Mouse (Mus musculus): Measurements from ENCODE around the gene Ankrd34c.

Gene Ankrd34c

DNA sequence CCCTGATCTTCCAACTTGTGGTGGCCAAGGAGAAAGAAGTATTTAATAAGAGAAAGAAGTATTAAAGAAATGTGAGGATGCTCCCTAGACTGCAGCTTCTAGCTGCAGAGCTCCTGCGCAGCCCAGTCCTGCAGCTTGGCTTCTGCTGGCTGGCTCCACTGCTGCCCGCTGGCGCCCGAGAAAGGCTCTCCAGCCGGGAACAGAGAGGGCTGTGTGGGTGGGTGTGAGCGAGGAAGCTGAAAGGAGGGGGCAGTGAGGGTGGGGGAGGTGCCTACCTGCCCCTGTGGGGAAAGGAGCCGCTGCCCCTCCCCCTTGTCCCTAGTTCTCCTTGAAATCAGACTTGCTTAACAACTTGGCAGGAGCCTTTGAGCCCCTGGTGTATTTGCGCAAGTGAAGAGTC, at the start of gene Ankrd34c:
Gene Ankrd34c (minus strand): TSS at position 181 of the 400 bp plus-strand sequence.
- DNase-seq = no peak

GRCm38 (mm10) chr9:89787532-89787931, 49.3 kb upstream of the Ankrd34c start:
- no peak for DNase-seq

- DNase-seq = no peak
Measured at GRCm38 (mm10) chr9:89781395-89781927, 43.2 kb upstream of the Ankrd34c start.

DNA sequence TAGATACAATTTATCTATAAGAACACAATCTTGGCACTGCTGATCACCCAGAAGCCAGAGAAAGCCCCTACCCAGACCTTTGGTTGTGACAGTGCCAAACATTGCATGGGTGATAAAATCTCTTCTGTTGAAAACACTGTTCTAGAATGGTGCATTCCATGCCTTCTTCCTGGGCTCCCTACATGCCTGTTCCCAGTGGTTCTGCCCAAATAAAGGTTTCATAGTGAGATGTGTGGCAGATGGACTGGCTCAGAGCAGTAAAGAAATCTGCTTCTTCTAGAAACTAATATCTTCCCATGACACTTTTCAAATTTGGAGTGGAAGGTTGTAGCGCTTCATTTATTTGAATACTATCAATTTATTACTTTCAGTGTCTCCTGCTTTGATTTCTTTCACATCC, 41.0 kb upstream of the Ankrd34c start:
- DNase-seq = no peak

DNA sequence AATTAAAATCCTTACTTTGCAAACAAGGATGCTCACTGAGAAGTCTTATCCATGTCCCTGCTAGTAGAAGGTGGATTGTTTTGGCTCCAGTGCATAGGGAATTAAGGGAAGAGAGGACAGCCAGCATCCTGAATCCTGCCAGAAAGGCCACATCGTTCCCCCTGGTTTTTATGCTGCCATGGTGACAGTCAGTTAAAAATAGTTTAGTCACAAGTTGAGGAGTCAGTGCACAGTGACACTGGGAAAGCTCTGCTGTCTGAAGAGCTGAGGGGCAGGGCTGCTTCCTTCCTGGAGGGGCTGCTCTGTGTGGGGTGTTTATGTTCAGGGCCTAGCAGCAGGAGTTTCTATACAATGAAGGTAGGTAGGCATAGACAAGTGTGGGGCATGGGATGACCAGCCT, 32.9 kb upstream of the Ankrd34c start:
- no peak for DNase-seq

DNA sequence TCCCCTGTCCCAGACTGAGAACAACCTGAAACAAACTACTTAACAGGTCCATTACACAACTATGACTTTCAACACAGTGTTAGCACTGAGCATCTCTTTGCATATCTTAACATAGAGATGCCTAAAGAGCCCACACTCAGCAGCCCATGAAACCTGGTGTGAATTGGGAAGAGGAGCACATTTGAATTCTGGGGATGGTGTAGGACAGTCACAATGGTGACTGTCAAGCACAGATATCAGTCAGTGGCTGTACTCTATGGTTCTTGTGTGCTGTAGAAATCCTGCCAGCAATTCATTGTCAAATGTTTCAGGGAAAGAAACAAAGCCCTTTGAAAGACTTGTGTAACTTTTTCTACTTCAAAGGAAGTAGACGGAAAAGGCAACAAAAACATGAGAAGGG, 23.7 kb upstream of the Ankrd34c start:
- no peak for DNase-seq

DNA sequence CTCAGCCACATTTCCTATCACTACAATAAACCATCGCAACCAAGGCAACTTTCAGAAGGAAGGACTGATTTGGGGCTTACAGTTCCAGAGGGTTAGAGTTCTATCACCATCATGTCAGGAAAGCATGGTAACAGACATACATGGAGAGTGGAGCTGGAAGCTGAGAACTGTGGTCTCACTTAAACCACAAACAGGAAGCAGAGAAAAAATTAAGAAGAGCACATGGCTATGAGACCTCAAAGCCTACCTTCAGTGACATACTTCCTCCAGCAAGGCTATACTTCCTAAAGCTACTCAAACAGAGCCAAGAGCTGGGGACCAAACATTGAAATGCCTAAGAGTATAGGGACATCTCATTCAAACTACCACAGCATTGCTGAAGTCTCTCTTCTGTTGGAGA, 20.3 kb upstream of the Ankrd34c start:
- DNase-seq = no peak

DNA sequence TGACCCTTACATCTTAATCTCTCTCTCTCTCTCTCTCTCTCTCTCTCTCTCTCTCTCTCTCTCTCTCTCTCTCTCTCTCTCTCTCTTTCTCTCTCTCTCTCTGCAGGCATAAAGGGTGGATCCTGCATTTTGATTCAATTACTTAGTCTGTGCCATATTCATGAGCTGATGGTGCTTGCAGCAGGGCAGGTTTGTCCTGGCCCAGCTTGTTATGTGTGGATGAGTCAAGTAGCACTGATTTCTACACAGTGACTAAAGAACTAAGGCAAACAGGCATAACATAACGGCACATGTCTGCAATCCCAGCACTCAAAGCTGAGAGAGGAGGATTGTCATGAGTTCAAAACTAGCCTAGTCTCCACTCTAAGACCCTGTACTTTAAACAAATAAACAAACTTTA, 19.9 kb upstream of the Ankrd34c start:
- no peak for DNase-seq

- no peak for DNase-seq
Measured at GRCm38 (mm10) chr9:89757571-89757970, 19.3 kb upstream of the Ankrd34c start.

- DNase-seq = no peak
Measured at GRCm38 (mm10) chr9:89740041-89740440, 1.8 kb upstream of the Ankrd34c start.

GRCm38 (mm10) chr9:89737888-89738287, 387 bp downstream of the Ankrd34c start:
- no peak for DNase-seq

DNA sequence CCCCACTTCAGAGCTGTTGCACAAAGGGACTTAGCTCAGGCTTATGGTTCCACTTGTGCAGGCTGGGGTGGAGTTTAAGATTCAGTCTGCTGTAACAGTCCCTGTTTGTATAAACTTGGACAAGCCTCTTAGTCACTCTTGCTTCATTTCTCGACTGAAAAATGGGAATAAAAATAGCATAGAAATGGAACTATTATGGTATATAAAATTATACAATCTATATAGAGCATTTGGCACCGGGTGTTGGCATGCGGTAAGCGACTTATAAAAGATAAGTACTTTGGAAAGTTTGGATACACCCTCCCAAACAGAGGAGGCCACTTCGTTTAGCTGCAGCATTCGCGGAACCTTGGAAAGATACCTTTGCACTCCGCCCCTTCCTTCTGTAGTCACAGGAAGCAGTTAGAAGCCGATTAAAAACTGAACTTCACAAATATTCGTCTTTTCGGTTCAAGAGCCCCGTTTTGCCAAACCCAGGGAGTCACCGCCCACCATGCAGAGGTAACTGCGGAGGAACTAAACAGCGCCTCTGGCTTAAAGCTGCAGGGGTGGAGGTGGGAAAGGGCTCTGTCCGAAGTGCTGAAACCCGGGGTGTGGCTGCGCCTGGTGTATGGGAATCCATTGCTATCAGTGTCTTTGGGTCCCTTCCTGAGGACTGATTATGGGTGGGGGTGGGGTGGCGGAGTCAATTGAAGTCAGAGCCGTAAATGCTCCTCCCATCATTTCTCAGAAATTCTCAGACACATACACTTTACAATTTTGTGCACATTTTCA, 1.2 kb downstream of the Ankrd34c start:
- no peak for DNase-seq

GRCm38 (mm10) chr9:89706906-89707305, 31.4 kb downstream of the Ankrd34c start:
- DNase-seq = no peak

DNA sequence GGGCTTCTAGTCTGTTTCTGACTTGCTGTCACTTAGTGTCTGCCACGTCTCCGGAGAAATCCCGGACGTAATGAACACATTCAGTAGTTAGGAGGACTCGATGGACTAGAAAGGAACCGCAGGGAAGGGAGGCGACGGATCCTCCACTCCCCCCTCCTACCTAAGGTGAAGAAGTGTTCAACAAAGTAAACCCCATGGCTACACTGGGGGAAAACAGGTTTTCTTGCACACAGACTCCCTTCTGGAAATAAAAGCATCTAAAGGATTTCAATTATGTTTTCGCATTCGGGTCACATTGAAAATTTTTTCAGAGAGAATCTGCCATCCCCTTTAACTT, 33.1 kb downstream of the Ankrd34c start:
- no peak for DNase-seq

DNA sequence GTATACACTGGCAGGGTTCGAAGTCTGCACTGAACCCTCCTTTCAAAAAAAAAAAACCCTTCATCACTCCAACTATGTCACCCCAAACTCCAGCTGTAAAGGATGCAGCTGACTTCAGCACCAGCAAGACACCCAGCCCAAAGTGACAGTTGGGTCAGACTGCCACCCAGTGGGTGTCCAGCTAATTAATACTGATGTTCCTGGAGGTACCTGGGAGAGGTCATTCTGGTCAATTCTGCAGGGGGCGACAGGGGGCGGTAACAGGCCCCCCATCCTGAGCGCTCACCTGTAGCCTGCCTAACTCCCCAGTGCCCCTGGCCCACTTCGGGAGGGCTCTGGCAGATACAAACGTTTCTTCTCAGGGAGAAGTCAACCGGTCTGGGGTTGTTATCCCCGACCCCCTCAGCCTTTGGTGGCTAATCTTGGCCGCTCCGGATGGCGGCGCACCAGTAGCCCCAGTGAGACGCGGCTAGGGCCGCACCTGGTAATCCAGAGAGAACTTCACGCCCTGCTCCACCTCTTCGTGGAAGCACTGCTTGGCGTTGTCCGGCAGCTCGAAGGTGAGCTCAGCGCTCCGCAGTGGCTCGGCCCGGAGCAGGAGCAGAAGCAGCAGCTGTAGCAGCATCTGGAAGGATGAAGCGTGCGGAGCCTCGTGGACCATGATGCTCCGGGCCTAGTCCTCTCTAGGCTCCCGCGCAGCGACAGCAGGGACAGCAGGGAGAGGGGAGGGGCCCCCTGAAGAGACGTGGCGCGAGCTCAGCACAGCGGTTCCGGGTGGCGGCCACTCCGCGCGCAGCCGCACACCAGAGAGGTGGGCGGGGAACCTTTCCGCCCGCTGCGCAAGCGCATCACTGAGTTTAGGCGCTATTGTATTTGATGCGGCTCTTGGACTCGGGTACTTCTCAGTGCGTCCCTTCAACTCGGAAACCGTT, 33.7 kb downstream of the Ankrd34c start, which contains the start of gene Tmed3:
Gene Tmed3 (minus strand): TSS at position 804 of the 932 bp plus-strand sequence.
- DNase-seq = peak; percentile 87

GRCm38 (mm10) chr9:89700910-89701457, 37.3 kb downstream of the Ankrd34c start:
- no peak for DNase-seq

GRCm38 (mm10) chr9:89695143-89695542, 43.1 kb downstream of the Ankrd34c start:
- no peak for DNase-seq

DNA sequence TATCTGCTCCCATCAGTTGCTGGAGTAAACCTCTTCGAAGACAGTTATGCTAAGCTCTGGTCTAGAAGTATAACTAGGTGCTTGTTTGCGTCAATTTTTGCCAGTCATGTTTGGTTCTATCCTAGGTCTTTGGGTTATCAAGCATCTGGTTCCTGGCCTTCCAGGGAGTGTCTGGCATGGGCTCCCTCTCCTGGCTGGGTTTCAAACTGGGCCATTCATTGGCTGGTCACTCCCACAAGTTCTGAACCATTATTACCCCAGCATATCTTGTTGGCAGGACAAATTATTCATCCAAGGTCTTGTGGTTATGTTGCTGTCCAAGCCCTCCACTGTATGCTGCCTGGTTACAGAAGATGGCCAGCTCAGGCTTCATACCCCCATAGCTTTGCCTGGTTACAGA, 44.6 kb downstream of the Ankrd34c start:
- no peak for DNase-seq

DNA sequence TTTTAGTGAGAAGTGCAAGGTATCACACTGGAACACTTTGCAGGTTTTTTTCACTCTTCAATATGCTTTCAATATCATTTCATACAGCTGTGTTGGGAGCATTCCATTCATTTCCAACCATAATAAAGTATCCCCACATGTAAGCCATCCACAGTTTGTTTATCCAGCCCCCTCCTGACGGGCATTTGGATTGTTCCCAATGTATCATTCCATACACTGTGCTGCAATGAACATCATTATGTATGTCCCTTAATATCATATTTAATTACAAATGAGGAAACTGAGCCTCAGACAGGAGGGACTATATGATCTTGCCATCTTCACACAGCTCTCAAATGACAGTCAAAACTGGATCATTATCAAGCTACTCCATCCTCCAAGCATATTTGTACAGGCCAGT, 49.1 kb downstream of the Ankrd34c start:
- no peak for DNase-seq

- no peak for DNase-seq
Measured at GRCm38 (mm10) chr9:89687503-89688226, 50.6 kb downstream of the Ankrd34c start.

DNA sequence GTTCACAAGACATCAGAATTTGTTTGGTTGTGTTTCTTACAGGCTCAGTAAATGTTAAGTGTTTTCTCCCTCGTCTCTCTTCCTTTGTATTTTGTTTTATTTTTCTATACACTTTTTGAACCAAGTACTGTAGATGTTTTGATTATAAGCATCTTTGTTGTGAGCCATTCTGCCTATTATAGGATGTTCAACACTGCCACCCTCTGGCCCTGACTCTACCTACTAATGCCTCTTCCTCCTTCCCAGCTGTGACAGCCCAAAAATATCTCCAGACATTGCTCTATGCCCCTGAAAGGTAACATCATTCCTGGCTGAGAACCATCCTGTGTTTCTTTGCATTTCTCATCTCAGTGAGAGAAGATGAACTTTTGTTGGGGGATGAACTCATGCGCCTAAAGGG, 52.0 kb downstream of the Ankrd34c start:
- no peak for DNase-seq

DNA sequence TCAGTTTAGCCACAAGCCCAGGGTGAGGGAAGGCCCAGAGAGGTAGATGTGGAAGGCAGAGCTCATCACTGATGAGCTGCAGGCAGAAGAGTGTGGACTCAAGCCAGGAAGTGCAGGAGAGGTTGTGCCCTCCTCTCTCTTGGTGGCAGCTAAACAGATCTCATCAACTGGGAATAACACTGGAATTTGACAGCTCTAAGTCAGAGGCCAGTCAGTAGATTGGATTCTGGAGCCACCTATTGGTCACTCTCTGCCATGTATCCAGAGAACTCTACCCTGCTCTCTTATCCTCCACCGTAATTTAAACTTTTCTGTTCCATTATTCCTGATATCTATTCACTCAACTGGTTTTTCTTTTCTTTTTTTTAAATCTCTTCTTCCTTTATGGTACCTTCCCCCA, 59.3 kb downstream of the Ankrd34c start:
- DNase-seq = no peak
